Mouse (Mus musculus) testis, postnatal 14 days (tissue): ENCODE data around the gene Prr5l.
A peak's percentile ranks its signal among the peaks of the same experiment; 100 is the strongest.

ENCODE experiments used
- DNase-seq: peaks from one replicate; pipeline ENCODE4 v3.0.0; 2021; ENCODE audit warnings: low spot score

Gene Prr5l

GRCm38 (mm10) chr2:101722370-101723332 lies 160.2 kb downstream of the Prr5l start:
- DNase-seq = no peak

GRCm38 (mm10) chr2:101721835-101722234 lies 161.0 kb downstream of the Prr5l start:
- DNase-seq = no peak

GRCm38 (mm10) chr2:101717162-101717561 lies 165.7 kb downstream of the Prr5l start:
- DNase-seq = no peak

GRCm38 (mm10) chr2:101715650-101716323 lies 167.0 kb downstream of the Prr5l start:
- no peak for DNase-seq

- no peak for DNase-seq
Measured at GRCm38 (mm10) chr2:101711608-101712007, 171.2 kb downstream of the Prr5l start.

- no peak for DNase-seq
Measured at GRCm38 (mm10) chr2:101705941-101706485, 176.8 kb downstream of the Prr5l start.

GRCm38 (mm10) chr2:101699284-101699683 lies 183.5 kb downstream of the Prr5l start:
- DNase-seq = no peak

- no peak for DNase-seq
Measured at GRCm38 (mm10) chr2:101695584-101695983, 187.2 kb downstream of the Prr5l start.

GRCm38 (mm10) chr2:101693577-101694215 lies 189.1 kb downstream of the Prr5l start:
- DNase-seq = no peak

GRCm38 (mm10) chr2:101693043-101693442 lies 189.8 kb downstream of the Prr5l start:
- DNase-seq = no peak

GRCm38 (mm10) chr2:101690252-101690827 lies 192.5 kb downstream of the Prr5l start:
- no peak for DNase-seq

- DNase-seq = no peak
Measured at GRCm38 (mm10) chr2:101688011-101688410, 194.8 kb downstream of the Prr5l start.

GRCm38 (mm10) chr2:101684421-101684820 lies 198.4 kb downstream of the Prr5l start:
- no peak for DNase-seq

GRCm38 (mm10) chr2:101679164-101679784 lies 203.6 kb downstream of the Prr5l start:
- peak; percentile 15 for DNase-seq

GRCm38 (mm10) chr2:101678236-101679021 lies 204.4 kb downstream of the Prr5l start, which contains the start of gene Traf6:
Gene Traf6 (plus strand): TSS chr2:101678429.
- peak; percentile 84 for DNase-seq

GRCm38 (mm10) chr2:101673547-101673946 lies 209.3 kb downstream of the Prr5l start:
- no peak for DNase-seq

GRCm38 (mm10) chr2:101668751-101669150 lies 214.1 kb downstream of the Prr5l start:
- no peak for DNase-seq

- DNase-seq = no peak
Measured at GRCm38 (mm10) chr2:101665703-101666092, 217.1 kb downstream of the Prr5l start.

GRCm38 (mm10) chr2:101665058-101665702 lies 217.6 kb downstream of the Prr5l start:
- peak; percentile 43 for DNase-seq
